Mouse (Mus musculus) mesoderm, embryonic 11.5 days (tissue): ENCODE data around the gene Hacd4.
"Not testable (repeated sequence)": the region's sequence is repeated elsewhere in the genome, so short reads cannot be mapped to it uniquely, and the experiment has no call there.

Experiments
- DNase-seq: peaks from one replicate; pipeline ENCODE4 v3.0.0-alpha.2; 2012; ENCODE audit warnings: low read depth, low spot score

The Hacd4 gene

GRCm38 (mm10) chr4:88436593-88437165, 2.0 kb downstream of the Hacd4 start:
- no peak for DNase-seq

GRCm38 (mm10) chr4:88432412-88433024, 6.2 kb downstream of the Hacd4 start:
- no peak for DNase-seq

- no peak for DNase-seq
Observed at GRCm38 (mm10) chr4:88427630-88428239, 11.0 kb downstream of the Hacd4 start.

- no peak for DNase-seq
Observed at GRCm38 (mm10) chr4:88424563-88424962, 14.2 kb downstream of the Hacd4 start.

- no peak for DNase-seq
Observed at GRCm38 (mm10) chr4:88419378-88419777, 19.4 kb downstream of the Hacd4 start.

GRCm38 (mm10) chr4:88415017-88415416, 23.7 kb downstream of the Hacd4 start:
- DNase-seq, result no peak

- no peak for DNase-seq
Observed at GRCm38 (mm10) chr4:88412331-88412730, 26.4 kb downstream of the Hacd4 start.

- DNase-seq, result no peak
Observed at GRCm38 (mm10) chr4:88409279-88409678, 29.4 kb downstream of the Hacd4 start.

GRCm38 (mm10) chr4:88406887-88407696, 31.6 kb downstream of the Hacd4 start:
- DNase-seq, result peak; percentile 11

GRCm38 (mm10) chr4:88402884-88403283, 35.8 kb downstream of the Hacd4 start:
- no peak for DNase-seq

- no peak for DNase-seq
Observed at GRCm38 (mm10) chr4:88400992-88401313, 37.8 kb downstream of the Hacd4 start.

GRCm38 (mm10) chr4:88400302-88400991, 38.3 kb downstream of the Hacd4 start:
- DNase-seq, result no peak

GRCm38 (mm10) chr4:88396995-88397521, 41.7 kb downstream of the Hacd4 start:
- no peak for DNase-seq

GRCm38 (mm10) chr4:88395717-88396116, 43.0 kb downstream of the Hacd4 start:
- DNase-seq, result no peak

GRCm38 (mm10) chr4:88390596-88390995, 48.1 kb downstream of the Hacd4 start:
- not testable (repeated sequence) for DNase-seq

GRCm38 (mm10) chr4:88390036-88390435, 48.7 kb downstream of the Hacd4 start:
- DNase-seq, result no peak

- DNase-seq, result no peak
Observed at GRCm38 (mm10) chr4:88372293-88373224, 66.2 kb downstream of the Hacd4 start.

GRCm38 (mm10) chr4:88370819-88371218, 67.9 kb downstream of the Hacd4 start:
- DNase-seq, result no peak

- DNase-seq, result no peak
Observed at GRCm38 (mm10) chr4:88369951-88370350, 68.8 kb downstream of the Hacd4 start.

GRCm38 (mm10) chr4:88357431-88357830, 81.3 kb downstream of the Hacd4 start:
- no peak for DNase-seq

GRCm38 (mm10) chr4:88356652-88357051, 82.1 kb downstream of the Hacd4 start:
- DNase-seq, result peak; percentile 37
